Mouse (Mus musculus) common myeloid progenitor, adult 5-6 weeks (primary cell): ENCODE measurements at regions not wholly inside any gene's neighbourhood (a gene's known extent, or its start where the extent isn't known, plus 50 kb on each side); places are given as distances from the start of the nearest gene placed in this dataset.

Experiments used
- ATAC-seq: replicated peaks from 2 replicates; pipeline ENCODE4 v1.8.0; 2016; ENCODE audit warnings: low read depth, mild to moderate bottlenecking, moderate TSS enrichment, inconsistent platforms; ENCODE audit not compliant: poor library complexity, severe bottlenecking

DNA sequence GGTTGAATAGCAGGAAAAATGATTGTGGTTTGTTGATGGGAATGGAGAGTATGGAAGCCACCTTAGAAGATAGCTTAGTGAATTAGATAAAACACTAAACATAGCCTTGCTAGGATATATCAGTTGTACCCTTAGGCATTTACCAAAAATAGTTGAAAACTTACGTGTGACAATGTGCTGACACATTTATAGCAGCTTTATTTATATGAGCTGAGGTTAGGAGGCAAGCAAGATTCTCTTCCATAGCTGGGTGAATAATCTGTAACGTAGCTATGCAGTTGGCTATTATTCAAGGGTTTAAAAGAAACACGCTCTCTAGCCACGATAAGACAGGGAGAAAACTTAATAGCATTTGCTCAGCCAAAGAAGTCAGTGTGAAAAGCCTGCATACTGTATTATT is 685.4 kb downstream of the Hs3st4 start:
- ATAC-seq = no peak

DNA sequence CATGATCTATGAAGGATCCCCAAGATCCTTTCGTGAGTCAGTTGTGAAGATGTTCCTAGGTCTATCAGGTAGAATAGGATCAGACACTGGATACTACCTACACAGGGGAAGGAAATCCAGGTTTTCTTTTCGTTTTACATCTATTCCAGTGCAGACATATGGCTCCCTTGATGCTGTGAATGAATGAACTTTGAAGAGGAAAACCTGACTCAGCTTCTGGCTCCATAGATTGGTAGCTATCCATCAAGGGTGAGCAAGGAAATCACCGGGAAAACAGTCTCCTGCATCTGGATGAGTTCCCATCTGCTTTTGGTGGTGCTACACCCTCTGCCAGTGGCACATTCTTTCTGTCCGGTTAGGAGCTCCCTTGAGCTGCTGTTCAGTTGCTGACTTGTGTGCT is 687.8 kb downstream of the Hs3st4 start:
- ATAC-seq = no peak

- ATAC-seq = no peak
Measured at GRCm38 (mm10) chr7:124671117-124671516, 688.4 kb downstream of the Hs3st4 start.

GRCm38 (mm10) chr7:124676854-124677515 is 694.3 kb downstream of the Hs3st4 start:
- no peak for ATAC-seq

- no peak for ATAC-seq
Measured at GRCm38 (mm10) chr7:124680561-124680960, 697.9 kb downstream of the Hs3st4 start.

GRCm38 (mm10) chr7:124681212-124681611 is 698.5 kb downstream of the Hs3st4 start:
- ATAC-seq = no peak

DNA sequence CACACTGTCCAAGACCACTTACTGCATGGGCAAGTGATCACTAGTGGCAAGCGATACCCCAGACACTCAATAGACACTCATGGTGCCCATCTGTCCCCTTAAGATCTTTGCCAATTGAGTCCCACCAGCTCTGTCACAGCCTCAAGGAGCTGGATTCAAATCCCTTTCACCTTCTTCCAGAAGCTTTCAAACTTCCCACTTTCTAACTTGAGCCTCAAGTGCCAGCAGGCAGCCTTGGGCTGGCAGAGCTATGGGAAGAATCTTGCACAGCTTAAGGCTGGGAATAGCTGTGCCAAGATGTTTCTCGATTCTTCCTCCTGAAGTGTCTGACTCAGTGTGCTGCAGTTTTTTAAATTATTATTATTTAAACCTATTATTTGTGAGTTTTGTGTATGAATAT is 699.2 kb downstream of the Hs3st4 start:
- no peak for ATAC-seq

DNA sequence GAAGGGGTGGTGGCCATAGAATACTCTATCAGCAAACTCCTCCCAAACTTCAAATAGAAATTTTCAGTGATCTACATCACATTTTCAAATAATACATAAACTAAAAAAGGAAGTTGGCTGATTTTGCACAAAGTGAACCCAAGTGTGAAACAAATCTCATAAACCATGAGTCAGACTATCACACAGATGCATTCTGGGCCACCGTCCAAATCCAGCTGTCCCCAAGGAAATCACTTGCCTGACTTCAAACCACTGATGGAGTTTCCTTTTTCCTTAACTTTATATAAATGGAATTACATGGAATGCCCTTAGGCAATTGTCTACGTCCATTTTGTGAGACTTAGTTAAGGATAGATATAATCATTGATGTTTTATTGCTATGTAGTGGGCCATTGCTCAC is 702.8 kb downstream of the Hs3st4 start:
- no peak for ATAC-seq

- ATAC-seq = no peak
Measured at GRCm38 (mm10) chr7:124704163-124704824, 721.6 kb downstream of the Hs3st4 start.

DNA sequence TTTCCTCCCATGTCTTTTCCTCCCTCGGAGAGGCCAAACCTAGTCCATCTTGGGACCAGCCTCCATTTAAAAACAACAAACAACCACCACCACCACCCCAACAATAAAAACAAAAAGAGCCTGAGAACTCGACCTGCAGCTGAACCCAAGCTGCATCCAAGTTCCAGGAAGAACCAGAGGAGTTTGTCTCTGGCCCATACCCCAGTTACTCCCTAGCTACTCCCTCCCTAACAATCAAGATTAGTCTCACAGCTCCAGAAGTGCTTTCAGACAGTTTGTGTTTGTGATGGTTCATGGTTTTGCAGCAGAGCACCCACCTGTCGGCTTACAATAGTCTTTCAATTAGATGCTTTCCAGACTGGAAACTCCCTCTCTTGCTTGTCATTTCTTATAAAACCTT is 724.5 kb downstream of the Hs3st4 start:
- ATAC-seq = no peak

GRCm38 (mm10) chr7:124708771-124709485 is 726.3 kb downstream of the Hs3st4 start:
- no peak for ATAC-seq

- ATAC-seq = no peak
Measured at GRCm38 (mm10) chr7:124720927-124721326, 723.5 kb upstream of the Kdm8 start.

DNA sequence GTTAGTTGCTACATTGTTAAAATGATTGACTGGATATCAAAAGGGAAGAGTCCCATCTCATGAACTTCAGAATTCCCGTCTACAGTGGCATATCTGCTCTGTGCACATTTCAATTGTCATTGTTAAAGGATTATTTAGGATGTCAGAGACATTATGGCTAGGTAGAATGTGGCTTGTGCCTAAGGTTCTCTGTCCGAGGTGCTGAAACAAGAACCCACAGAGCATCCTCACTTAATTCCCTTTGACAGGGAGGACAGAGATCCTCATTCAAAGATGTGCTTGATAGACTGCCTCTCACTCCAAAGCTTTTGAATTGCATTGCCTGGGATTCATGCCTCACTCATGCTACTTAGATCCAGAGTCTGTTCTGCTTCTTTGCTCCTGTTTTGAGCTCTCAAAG is 702.4 kb upstream of the Kdm8 start:
- no peak for ATAC-seq

- ATAC-seq = no peak
Measured at GRCm38 (mm10) chr7:124746321-124746720, 698.2 kb upstream of the Kdm8 start.

DNA sequence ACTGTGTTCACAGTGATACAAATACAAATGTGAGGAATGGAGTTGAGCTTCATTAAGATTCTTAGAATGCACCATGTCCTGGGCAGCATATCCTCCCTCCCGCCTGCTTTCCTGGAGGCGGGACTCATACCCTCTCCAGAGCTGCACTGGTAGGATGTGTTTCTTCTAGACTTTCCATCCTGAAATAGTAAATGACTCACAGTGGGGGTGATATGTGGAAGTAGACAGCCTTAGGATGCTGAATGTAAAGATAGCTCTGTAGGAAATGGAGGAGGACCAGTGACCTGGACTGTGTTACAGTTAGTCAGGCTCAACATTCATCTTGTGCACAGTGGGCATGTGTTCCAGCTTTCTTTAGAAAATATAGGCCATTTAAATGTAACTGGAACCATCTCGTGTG is 696.1 kb upstream of the Kdm8 start:
- ATAC-seq = no peak

- ATAC-seq = no peak
Measured at GRCm38 (mm10) chr7:124759084-124759483, 685.4 kb upstream of the Kdm8 start.

GRCm38 (mm10) chr7:124777822-124778221 is 666.7 kb upstream of the Kdm8 start:
- ATAC-seq = no peak

DNA sequence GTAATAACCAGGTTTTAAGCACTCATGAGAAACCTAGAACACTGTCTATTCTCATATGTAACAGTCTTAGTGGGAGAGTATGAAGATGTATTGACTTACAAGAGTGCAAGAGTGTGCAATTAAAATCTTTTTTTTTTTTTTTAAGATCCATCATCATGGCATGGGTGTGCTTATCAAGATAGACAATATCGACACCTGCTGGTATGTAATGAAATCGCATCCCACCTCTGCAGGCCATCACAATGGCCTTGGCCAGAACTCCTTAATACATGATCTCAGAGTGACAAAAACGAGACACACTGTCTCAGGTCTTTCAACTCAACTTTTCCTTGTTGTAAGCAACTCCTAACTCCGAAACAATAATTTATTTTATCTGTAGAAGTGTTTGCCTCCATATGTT is 661.7 kb upstream of the Kdm8 start:
- no peak for ATAC-seq

GRCm38 (mm10) chr7:124784995-124785394 is 659.5 kb upstream of the Kdm8 start:
- ATAC-seq = no peak

DNA sequence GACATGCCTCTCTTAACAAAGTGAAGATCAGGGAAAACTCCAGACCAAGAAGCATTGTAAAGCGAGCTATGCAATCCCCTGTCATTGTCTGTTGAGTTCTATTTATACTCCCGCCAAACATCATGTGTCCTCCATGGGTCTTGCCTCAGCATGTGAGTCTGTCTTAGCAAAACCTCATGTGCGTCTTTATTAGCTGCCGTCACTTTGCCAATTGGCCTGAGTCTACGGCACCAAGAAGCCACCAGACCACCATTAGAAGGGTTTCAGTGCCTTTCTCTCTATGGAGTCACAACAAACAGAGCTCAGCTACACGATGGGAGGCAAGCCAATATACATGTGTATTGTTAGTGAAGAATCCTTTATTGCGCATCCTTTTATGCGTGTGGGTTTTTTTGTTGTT is 658.6 kb upstream of the Kdm8 start:
- no peak for ATAC-seq

DNA sequence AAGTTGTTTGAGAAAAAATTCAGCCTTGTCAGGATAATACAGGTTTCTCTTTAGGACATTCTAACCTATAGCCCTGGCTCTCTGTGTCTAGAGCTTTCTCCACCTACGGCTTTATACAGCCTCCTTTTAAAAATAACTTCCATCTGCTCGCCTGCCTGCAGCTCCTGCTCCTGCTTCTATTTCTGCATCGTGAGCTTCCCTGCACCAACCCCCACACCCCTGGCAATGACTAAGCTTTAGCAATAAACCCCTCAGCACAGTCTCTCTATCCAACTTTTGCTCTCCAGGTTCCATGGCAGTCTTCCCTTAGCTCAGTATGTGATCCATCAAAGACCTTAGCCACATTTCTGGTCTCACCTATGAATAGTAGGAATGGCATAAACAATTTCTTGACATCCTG is 655.7 kb upstream of the Kdm8 start:
- ATAC-seq = no peak
